Mouse (Mus musculus) megakaryocyte, embryonic 14.5 days (primary cell): ENCODE data around the gene Hsd17b11. TPM values are rescaled to one million over a fixed set of nuclear protein-coding genes. Genes with fewer than 3 reads are reported as not detected.
A peak's percentile ranks its signal among the peaks of the same experiment; 100 is the strongest.

ENCODE experiments used
- H3K27me3 ChIP-seq: replicated peaks from 2 replicates; pipeline ENCODE3; 2012; ENCODE audit warnings: inconsistent platforms
- H3K36me3 ChIP-seq: replicated peaks from 2 replicates; pipeline ENCODE3; 2012; ENCODE audit warnings: low read length, inconsistent platforms, mixed read lengths
- H3K4me1 ChIP-seq: 2 replicates; pipeline ENCODE4 v1.6.1; 2012; ENCODE audit warnings: inconsistent platforms
- H3K4me3 ChIP-seq: replicated peaks from 2 replicates; pipeline ENCODE3; 2012; ENCODE audit warnings: moderate library complexity, mild to moderate bottlenecking, inconsistent platforms
- H3K9me3 ChIP-seq: 2 replicates; pipeline ENCODE4 v1.6.1; 2012; ENCODE audit warnings: inconsistent platforms
- FLI1 ChIP-seq: IDR thresholded peaks from 2 replicates; pipeline ENCODE4 v1.6.1; 2012; ENCODE audit warnings: low read length, inconsistent platforms, mixed read lengths
- GATA1 ChIP-seq: IDR thresholded peaks from 3 replicates; pipeline ENCODE4 v1.6.1; 2012; ENCODE audit warnings: mixed read lengths, low read length, inconsistent platforms, borderline replicate concordance
- polyA plus RNA-seq: library from polyadenylated mRNA; stranded (reverse); fragments of >175 nt; gene quantifications from 2 replicates; pipeline ENCODE4 v1.2.3, GENCODE M21; 2012; ENCODE audit warnings: low replicate concordance; ENCODE audit not compliant: insufficient read depth

Hsd17b11 gene
- 0.63 TPM in 1 of 2 replicates, not detected in the other for polyA plus RNA-seq

- Histone ChIP-seq H3K4me3 (peak within 1 kb of the TSS; percentile 94), H3K9me3 (no peaks in the 10 kb centered on the region), H3K4me1 (peaks cover 72% of the 10 kb centered on the region), H3K36me3 (peaks cover 14% of the 10 kb centered on the region), H3K27me3 (no peaks in the 10 kb centered on the region)
- TF ChIP-seq GATA1 (no peak), FLI1 (no peak)
Measured at GRCm38 (mm10) chr5:104021597-104022378, at the start of gene Hsd17b11. Gene Hsd17b11 (minus strand): TSS chr5:104021919.

DNA sequence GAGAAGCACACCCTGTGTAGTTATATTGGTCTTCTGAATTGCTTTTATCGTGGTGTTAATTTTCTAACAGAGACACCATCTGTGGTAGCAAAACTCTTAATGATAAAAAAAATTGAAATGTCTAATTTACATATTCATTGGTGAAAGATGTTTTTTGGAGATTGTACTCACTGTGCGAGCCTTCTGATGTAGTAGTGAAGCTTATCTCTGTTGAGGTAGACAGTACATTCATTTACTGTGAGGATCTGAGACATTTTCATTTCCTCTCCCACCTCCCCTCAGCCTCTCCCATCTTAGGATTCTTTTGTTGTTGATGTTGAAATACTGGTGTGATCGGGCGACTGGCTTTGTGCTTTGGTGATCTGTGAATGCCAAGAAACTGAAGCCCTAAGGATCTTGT, 49.3 kb upstream of the Hsd17b11 start:
- Histone ChIP-seq H3K27me3 (peaks cover 16% of the 10 kb centered on the region), H3K9me3 (peaks cover 7% of the 10 kb centered on the region), H3K4me1 (peaks cover 11% of the 10 kb centered on the region), H3K4me3 (no peak overlapping the region), H3K36me3 (no peaks in the 10 kb centered on the region)
- TF ChIP-seq FLI1 (no peak), GATA1 (no peak)

DNA sequence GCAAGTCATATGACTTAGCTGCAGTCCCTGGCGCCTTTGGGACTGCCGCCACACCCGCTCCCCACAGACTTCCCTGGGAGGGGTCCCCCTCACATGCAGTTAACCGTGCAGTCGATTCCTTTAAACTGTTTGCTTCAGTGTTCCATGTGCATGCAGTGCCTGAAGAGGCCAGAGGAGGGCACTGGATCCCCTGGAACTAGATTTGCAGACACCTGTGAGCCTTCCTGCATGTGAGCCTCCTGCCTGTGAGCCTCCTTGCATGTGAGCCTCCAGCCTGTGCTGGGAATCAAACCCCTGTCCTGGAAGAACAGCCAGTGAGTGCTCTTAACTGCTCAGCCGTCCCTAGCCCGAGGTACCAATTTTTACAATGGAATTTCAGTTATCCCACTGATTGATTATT, 47.0 kb upstream of the Hsd17b11 start:
- peaks cover 3% of the 10 kb centered on the region for H3K27me3 ChIP-seq
- no peak overlapping the region for H3K4me3 ChIP-seq
- H3K9me3 ChIP-seq, result peaks cover 7% of the 10 kb centered on the region
- TF ChIP-seq FLI1, result no peak
- TF ChIP-seq GATA1, result no peak
- peaks cover 6% of the 10 kb centered on the region for H3K4me1 ChIP-seq
- peaks cover 16% of the 10 kb centered on the region for H3K36me3 ChIP-seq

DNA sequence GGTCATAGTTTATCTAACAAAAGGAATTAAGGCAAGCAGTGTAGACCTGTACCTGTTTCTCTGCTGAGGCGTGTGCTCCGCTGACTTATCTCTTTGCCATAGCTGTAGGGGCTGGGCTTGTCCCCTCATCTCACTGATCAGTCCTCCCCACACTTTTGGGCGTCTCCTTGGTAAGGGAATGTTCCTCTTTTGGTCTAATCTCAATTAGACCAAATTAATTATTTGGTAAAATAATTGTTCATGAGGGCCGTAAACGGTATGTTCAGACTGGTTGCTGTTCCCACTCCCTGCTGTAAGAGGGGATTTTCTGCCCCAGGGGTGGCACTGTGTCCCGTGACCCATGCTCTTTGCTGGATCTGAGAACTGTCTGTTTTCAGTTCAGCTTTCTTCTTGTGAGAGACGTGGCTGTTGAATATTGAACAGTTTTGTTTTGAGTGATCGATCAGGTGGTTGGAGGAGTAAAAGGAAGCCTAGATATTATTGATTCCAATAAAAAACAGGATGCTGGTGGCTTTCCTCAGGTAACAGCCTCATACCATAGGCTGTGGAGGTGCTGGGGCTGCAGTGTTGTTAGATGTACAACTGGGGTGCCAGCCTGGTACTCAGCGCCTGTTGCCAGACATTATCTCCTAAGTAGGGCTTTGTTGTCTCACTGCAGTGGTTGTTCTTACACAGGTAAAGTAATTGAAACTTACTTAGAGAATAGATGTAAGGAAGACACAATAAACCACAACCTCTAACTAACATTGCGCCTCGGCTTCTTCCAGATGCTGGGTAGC, 41.2 kb upstream of the Hsd17b11 start:
- TF ChIP-seq FLI1, result no peak
- no peak for TF ChIP-seq GATA1
- Histone ChIP-seq H3K4me1 (peaks cover 9% of the 10 kb centered on the region; the same call in 1 of the 2 replicates), H3K9me3 (no peaks in the 10 kb centered on the region), H3K27me3 (no peaks in the 10 kb centered on the region), H3K36me3 (peaks cover 74% of the 10 kb centered on the region), H3K4me3 (no peak overlapping the region)

DNA sequence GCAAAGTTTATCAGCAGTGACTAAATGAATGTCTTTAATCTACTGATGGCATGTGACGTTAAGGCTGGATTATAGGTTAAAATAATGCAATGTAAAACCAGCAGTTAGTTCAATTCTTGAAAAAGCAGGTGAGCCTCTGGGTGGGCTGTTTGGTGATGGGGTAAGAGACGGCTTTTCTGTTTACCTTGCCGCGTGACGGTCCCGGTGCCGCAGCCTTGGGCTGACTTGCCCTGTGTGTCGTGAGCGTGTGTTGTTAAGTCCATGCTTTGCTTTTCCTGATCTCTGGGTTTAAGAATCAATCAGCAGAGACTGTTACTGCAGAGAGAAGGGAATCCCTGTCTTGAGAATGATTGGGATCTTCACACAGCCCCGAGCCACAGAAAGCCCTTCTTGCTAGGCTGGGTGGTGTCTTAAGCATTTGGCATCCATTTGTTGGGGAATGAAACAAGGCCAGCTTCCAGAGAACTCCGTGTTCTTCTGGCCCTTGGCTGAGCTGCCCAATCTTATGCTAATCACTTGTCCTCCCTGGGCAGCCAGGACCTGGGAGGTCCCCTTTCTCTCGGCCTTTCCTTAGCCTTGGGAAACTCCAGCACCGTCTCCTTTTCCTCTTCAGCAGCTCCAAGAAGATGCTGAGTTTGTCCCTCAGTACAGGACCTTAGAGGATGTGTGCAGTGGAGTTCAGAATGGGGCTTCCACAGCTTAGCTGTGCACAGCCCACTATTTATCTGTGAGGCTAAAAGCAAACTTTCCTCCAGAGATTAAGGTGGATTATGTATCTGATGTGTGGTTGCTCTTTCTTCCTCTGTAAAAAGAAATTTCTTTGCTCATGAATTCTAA, 40.4 kb upstream of the Hsd17b11 start:
- no peak overlapping the region for H3K4me3 ChIP-seq

DNA sequence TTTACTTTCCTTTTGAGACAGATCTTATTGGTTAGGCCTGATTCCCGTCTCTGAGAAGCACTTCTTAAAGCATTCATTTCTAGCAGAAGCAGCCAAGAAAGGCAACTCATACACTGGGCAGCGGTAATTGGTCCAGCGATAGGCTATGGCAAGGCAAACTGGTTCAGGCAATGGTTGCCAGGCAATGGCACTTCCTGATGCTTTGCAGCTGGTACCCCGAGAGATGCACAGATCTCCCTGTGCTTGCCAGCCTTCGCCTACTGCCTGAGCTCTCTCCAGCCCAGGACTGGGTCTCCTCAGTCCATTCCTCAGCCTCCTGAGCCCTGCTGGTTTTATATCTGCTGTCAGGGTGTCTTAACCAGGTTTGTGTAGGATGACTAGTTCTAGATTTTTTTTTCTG, 38.7 kb upstream of the Hsd17b11 start:
- H3K9me3 ChIP-seq, result no peaks in the 10 kb centered on the region
- H3K4me1 ChIP-seq, result peaks cover 26% of the 10 kb centered on the region
- no peaks in the 10 kb centered on the region for H3K27me3 ChIP-seq
- peaks cover 92% of the 10 kb centered on the region for H3K36me3 ChIP-seq
- no peak overlapping the region for H3K4me3 ChIP-seq
- no peak for TF ChIP-seq FLI1
- TF ChIP-seq GATA1, result no peak

More for the DNA sequence above, 40.4 kb upstream of the Hsd17b11 start:
- peaks cover 10% of the 10 kb centered on the region; the same call in 1 of the 2 replicates for H3K4me1 ChIP-seq
- no peaks in the 10 kb centered on the region for H3K27me3 ChIP-seq
- TF ChIP-seq GATA1, result no peak
- no peak for TF ChIP-seq FLI1
- H3K36me3 ChIP-seq, result peaks cover 82% of the 10 kb centered on the region
- H3K9me3 ChIP-seq, result no peaks in the 10 kb centered on the region

GRCm38 (mm10) chr5:104059628-104060027, 37.9 kb upstream of the Hsd17b11 start:
- H3K9me3 ChIP-seq, result no peaks in the 10 kb centered on the region
- H3K4me1 ChIP-seq, result peaks cover 31% of the 10 kb centered on the region
- peaks cover 91% of the 10 kb centered on the region for H3K36me3 ChIP-seq
- H3K27me3 ChIP-seq, result no peaks in the 10 kb centered on the region
- no peak overlapping the region for H3K4me3 ChIP-seq
- TF ChIP-seq FLI1 (no peak), GATA1 (no peak)

GRCm38 (mm10) chr5:104058021-104058420, 36.3 kb upstream of the Hsd17b11 start:
- no peaks in the 10 kb centered on the region for H3K9me3 ChIP-seq
- TF ChIP-seq GATA1, result no peak
- no peak for TF ChIP-seq FLI1
- H3K27me3 ChIP-seq, result no peaks in the 10 kb centered on the region
- no peak overlapping the region for H3K4me3 ChIP-seq
- peaks cover 88% of the 10 kb centered on the region for H3K36me3 ChIP-seq
- H3K4me1 ChIP-seq, result peaks cover 31% of the 10 kb centered on the region

GRCm38 (mm10) chr5:104056295-104056694, 34.6 kb upstream of the Hsd17b11 start:
- TF ChIP-seq GATA1, result no peak
- no peak for TF ChIP-seq FLI1
- no peak overlapping the region for H3K4me3 ChIP-seq
- H3K27me3 ChIP-seq, result no peaks in the 10 kb centered on the region
- peaks cover 88% of the 10 kb centered on the region for H3K36me3 ChIP-seq
- no peaks in the 10 kb centered on the region for H3K9me3 ChIP-seq
- peaks cover 35% of the 10 kb centered on the region for H3K4me1 ChIP-seq
